Mouse (Mus musculus): ENCODE measurements at regions not wholly inside any gene's neighbourhood (a gene's known extent, or its start where the extent isn't known, plus 50 kb on each side); places are given as distances from the start of the nearest gene placed in this dataset.
"Not testable (repeated sequence)": the region's sequence is repeated elsewhere in the genome, so short reads cannot be mapped to it uniquely, and the experiment has no call there.

DNA sequence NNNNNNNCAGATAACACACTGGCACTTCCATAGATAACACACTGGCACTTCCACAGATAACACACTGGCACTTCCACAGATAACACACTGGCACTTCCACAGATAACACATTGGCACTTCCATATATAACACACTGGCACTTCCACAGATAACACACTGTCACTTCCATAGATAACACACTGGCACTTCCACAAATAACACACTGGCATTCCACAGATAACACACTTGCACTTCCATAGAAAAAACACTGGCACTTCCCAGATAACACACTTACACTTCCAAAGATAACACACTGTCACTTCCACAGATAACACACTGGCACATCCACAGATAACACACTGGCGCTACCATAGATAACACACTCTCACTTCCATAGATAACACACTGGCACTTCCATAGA is 105.7 kb upstream of the Afdn start:
- H3K36me3 ChIP-seq (replicated peaks); H3K4me1 ChIP-seq (replicated peaks); H3K9ac ChIP-seq; H3K4me2 ChIP-seq; H3K27me3 ChIP-seq; H3K9me3 ChIP-seq (replicated peaks); ATAC-seq (ENCODE audit: insufficient read depth); H3K27ac ChIP-seq (replicated peaks); H3K4me3 ChIP-seq (replicated peaks): not testable (repeated sequence)
- WGBS (ENCODE audit: insufficient replicate concordance), result 35% methylated on average over 1 of the region's 1 CpGs

DNA sequence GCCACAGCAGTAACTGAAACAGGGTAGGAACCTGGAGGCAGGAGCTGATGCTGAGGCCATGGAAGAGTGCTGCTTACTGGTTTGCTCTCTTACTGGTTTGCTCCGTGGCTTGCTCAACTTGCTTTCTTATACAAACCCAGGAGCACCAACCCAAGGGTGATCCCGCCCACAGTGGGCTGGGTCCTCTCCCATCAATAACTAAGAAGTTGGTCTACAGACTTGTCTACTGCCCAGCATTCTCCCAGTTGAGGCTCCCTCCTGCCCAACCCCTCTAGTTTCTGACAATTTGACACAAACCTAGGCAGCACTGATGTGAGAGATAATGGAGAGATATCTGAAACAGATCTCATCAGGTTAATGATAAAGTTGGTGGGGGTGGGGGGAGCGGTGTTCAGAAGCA is 104.3 kb upstream of the Afdn start:
- Histone ChIP-seq H3K4me1 (replicated peaks) (peaks cover 5% of the 10 kb centered on the region; the same call in 1 of the 2 replicates), H3K27ac (replicated peaks) (no peak overlapping the region), H3K9me3 (replicated peaks) (no peaks in the 10 kb centered on the region), H3K27me3 (no peaks in the 10 kb centered on the region), H3K9ac (no peak overlapping the region), H3K4me3 (replicated peaks) (no peak overlapping the region), H3K4me2 (peak overlapping the region; percentile 33), H3K36me3 (replicated peaks) (no peaks in the 10 kb centered on the region)
- 13% methylated on average over 3 of the region's 3 CpGs for WGBS (ENCODE audit: insufficient replicate concordance)
- ATAC-seq (ENCODE audit: insufficient read depth), result no peak

DNA sequence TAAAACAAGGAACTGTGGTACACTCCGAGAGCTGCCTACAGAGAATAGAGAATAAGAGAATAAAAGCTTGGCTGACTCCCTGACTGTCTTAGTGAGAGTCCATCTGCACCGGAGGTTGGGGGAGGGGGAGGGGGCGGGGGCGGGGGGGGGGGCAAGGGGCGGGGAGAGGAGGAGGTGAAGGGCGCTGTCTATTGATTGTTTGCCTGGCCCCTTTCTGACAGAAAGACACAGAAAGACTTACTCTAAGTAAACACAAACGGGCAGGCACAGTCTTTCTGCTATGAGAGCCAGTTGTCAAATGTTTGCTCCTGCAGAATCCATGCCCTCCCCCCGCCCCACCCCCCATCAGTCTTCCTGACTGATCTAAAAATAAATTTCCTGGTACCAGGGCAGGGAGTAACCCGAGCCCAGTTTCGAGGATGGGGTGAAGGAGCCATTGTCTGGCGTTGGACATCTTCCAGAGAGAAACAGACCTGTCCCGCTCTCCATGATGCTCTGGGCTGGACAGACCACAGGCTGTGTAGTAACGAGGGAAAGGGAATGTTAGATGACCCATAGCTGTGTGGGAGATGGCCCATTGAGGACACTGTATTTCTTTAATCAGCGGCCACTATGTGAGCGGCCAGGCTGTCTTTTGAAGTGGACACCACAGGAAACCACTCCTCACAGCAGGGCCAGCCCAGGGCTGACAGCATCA is 103.7 kb upstream of the Afdn start:
- Histone ChIP-seq H3K4me2 (peak overlapping the region; percentile 33), H3K27me3 (no peaks in the 10 kb centered on the region), H3K27ac (replicated peaks) (no peak overlapping the region), H3K9me3 (replicated peaks) (no peaks in the 10 kb centered on the region), H3K4me1 (replicated peaks) (peaks cover 10% of the 10 kb centered on the region), H3K9ac (no peak overlapping the region), H3K36me3 (replicated peaks) (no peaks in the 10 kb centered on the region), H3K4me3 (replicated peaks) (no peak overlapping the region)
- WGBS (ENCODE audit: insufficient replicate concordance), result 8% methylated on average over 11 of the region's 15 CpGs
- peak; percentile 56; the same call in 1 of the 2 replicates for ATAC-seq (ENCODE audit: insufficient read depth)

DNA sequence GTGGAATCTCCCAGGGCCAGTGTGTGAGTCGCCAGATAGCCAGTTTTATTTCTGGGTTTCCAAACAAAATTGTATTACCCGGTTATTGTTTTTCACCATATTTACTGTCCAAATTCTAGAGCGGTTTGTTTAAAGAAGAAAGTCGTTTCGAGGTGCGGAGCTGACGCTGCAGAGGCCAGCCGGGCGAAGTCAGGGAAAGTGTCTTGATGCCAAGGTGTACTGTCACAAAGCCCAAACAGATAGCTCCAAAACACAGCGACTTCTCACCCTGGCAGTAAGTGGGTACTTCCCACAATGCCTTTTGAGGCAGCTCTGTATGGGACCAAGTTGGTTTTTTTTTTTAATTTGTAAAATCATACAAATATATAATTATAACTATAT is 103.2 kb upstream of the Afdn start:
- ATAC-seq (ENCODE audit: insufficient read depth), result no peak
- Histone ChIP-seq H3K9me3 (replicated peaks) (no peaks in the 10 kb centered on the region), H3K27ac (replicated peaks) (no peak overlapping the region), H3K4me1 (replicated peaks) (peaks cover 10% of the 10 kb centered on the region), H3K4me2 (peak overlapping the region; percentile 33; the same call in 1 of the 2 replicates), H3K4me3 (replicated peaks) (no peak overlapping the region), H3K9ac (no peak overlapping the region), H3K27me3 (no peaks in the 10 kb centered on the region), H3K36me3 (replicated peaks) (no peaks in the 10 kb centered on the region)
- 48% methylated on average over 10 of the region's 10 CpGs for WGBS (ENCODE audit: insufficient replicate concordance)

DNA sequence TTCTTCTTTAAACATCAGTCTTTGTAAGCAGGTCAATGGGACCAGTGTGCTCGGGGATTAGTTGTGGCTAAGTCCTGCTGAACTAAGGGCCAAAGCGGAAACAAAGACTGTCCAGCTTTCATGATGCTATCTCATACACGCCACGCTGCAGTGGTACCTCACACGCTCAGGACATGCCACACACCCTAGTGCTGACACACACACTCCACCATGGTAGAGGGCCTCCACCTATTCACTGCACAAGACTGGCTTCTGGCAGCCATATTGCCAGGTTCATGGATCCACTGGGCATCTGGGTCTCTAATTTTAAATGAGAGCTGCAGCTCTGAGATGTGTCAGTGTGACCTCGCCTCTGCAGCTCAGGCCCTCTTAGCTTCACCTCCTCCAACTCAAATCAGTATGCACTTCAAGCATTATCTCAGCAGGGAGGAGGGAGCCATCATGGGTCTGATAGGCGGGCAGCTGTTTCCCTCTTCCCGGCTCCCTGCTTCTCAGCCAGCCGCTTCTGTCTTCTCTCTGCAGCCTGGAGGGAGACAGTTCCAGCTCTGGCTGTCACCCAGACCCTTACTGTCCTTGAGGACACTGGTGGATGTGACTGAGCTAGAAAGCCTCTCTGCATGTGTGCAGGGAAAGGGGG is 102.6 kb upstream of the Afdn start:
- Histone ChIP-seq H3K4me1 (replicated peaks) (peaks cover 10% of the 10 kb centered on the region), H3K9me3 (replicated peaks) (no peaks in the 10 kb centered on the region), H3K27me3 (no peaks in the 10 kb centered on the region), H3K36me3 (replicated peaks) (no peaks in the 10 kb centered on the region), H3K27ac (replicated peaks) (no peak overlapping the region), H3K9ac (no peak overlapping the region), H3K4me3 (replicated peaks) (no peak overlapping the region), H3K4me2 (no peak overlapping the region)
- ATAC-seq (ENCODE audit: insufficient read depth), result no peak
- 58% methylated on average over 9 of the region's 9 CpGs for WGBS (ENCODE audit: insufficient replicate concordance)

DNA sequence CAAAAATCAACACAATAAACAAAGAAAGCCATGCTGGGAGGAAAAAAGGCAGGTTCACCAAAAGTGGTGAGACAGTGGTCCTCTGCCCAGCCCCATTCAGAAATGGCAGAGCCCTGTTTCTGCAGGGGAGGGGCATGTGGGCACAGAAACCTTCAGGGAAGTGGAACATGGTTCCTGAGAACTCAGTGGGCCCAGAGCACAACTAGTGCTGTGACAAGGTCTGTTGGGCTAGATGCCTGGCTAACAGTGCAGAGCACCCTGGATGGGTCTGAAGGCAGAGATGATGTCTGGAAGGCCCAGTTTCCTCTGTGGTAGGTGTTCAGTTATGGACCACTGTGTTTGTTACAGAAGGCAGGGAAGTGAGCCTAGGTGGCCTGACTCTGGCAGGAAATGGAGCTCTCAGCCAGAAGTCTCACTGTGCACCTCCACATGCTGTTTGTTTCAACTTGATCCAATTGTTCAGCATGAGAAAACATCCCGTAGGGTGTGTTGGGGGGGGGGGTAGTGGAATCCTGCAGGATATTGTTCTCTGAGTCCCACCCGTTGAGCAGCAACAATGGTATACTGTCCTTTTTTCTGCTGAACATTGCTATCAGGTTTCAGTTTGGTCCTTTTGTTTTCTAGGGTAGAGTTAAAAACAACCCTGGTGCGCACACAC is 101.9 kb upstream of the Afdn start:
- Histone ChIP-seq H3K36me3 (replicated peaks) (no peaks in the 10 kb centered on the region), H3K27me3 (no peaks in the 10 kb centered on the region), H3K4me1 (replicated peaks) (peaks cover 16% of the 10 kb centered on the region), H3K4me3 (replicated peaks) (no peak overlapping the region), H3K9ac (no peak overlapping the region), H3K27ac (replicated peaks) (no peak overlapping the region), H3K9me3 (replicated peaks) (no peaks in the 10 kb centered on the region), H3K4me2 (no peak overlapping the region)
- WGBS (ENCODE audit: insufficient replicate concordance), result 50% methylated on average over 3 of the region's 3 CpGs
- ATAC-seq (ENCODE audit: insufficient read depth), result no peak

DNA sequence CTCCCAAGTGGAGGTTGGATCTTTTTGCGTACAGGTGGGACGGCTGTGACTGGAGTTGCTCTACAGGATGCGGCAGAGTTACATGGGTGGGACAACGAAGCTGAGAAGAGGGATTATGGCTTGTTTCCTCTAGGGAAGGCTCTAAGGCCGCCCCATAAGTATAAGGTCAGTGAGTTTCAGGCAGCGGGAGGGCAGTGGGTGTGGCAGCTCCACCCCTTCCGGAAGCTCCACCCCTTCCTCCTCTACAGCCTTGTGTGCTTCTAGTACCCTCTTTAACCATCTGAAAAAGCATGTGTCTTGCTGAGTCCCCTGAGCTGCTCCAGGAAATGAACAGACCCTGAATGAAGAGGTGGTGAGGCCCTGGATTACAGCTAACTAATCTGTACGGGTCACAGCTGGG is 101.2 kb upstream of the Afdn start:
- WGBS (ENCODE audit: insufficient replicate concordance), result 25% methylated on average over 8 of the region's 8 CpGs
- no peak overlapping the region for H3K9ac ChIP-seq
- no peaks in the 10 kb centered on the region for H3K9me3 ChIP-seq (replicated peaks)
- H3K4me1 ChIP-seq (replicated peaks), result peaks cover 16% of the 10 kb centered on the region
- no peak overlapping the region for H3K4me3 ChIP-seq (replicated peaks)
- no peaks in the 10 kb centered on the region for H3K36me3 ChIP-seq (replicated peaks)
- H3K27ac ChIP-seq (replicated peaks), result no peak overlapping the region
- H3K4me2 ChIP-seq, result no peak overlapping the region
- no peak for ATAC-seq (ENCODE audit: insufficient read depth)
- H3K27me3 ChIP-seq, result no peaks in the 10 kb centered on the region

DNA sequence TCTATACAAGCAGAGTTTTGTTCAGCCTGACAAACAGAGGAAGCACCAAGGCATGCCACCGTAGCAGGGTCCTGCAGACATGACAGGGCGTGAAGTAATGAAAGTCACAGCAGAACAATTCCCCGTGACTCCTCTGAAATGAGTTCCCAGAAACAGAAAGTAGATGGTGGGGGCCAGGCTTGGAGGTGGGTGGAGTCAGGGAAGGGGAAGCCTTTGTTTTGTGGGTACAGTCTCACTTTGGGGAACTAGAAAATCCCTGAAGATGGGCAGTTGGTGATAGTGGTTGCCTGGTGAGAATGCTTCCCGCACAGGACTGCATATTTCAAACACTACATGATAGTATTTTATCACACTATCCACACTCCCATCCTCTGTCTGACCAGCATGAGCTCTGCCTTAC is 100.4 kb upstream of the Afdn start:
- WGBS (ENCODE audit: insufficient replicate concordance), result 16% methylated on average over 4 of the region's 4 CpGs
- H3K4me1 ChIP-seq (replicated peaks), result peaks cover 16% of the 10 kb centered on the region
- H3K4me3 ChIP-seq (replicated peaks), result no peak overlapping the region

DNA sequence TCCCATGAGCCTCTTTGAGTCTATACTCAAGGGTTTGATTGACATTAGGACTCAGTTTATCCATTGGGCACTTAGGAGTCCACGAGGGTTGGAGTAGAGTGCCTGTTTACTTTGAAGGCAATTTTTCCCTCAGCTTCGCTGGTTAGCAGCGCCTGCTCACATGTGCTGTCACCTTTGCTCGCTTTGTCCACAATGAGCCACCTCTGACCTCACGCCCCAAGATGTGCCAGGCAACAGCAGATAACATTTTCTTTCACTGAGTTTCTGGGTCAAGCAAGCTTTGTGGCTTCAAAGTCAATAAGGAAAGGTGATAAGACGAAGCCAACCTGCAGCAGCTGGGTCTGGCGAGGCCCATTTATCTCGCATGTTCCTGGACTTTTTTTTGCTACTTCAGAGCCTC is 99.3 kb upstream of the Afdn start:
- no peaks in the 10 kb centered on the region for H3K36me3 ChIP-seq (replicated peaks)
- no peak overlapping the region for H3K9ac ChIP-seq
- H3K9me3 ChIP-seq (replicated peaks), result no peaks in the 10 kb centered on the region
- peaks cover 16% of the 10 kb centered on the region for H3K4me1 ChIP-seq (replicated peaks)
- 33% methylated on average over 8 of the region's 8 CpGs for WGBS (ENCODE audit: insufficient replicate concordance)
- no peaks in the 10 kb centered on the region for H3K27me3 ChIP-seq
- ATAC-seq (ENCODE audit: insufficient read depth), result peak; percentile 29; the same call in 1 of the 2 replicates
- H3K4me3 ChIP-seq (replicated peaks), result no peak overlapping the region
- no peak overlapping the region for H3K27ac ChIP-seq (replicated peaks)
- H3K4me2 ChIP-seq, result no peak overlapping the region

More for the DNA sequence above, 100.4 kb upstream of the Afdn start:
- no peak overlapping the region for H3K9ac ChIP-seq
- no peak for ATAC-seq (ENCODE audit: insufficient read depth)
- H3K27ac ChIP-seq (replicated peaks), result no peak overlapping the region
- H3K27me3 ChIP-seq, result no peaks in the 10 kb centered on the region
- no peaks in the 10 kb centered on the region for H3K9me3 ChIP-seq (replicated peaks)
- H3K4me2 ChIP-seq, result no peak overlapping the region
- no peaks in the 10 kb centered on the region for H3K36me3 ChIP-seq (replicated peaks)

DNA sequence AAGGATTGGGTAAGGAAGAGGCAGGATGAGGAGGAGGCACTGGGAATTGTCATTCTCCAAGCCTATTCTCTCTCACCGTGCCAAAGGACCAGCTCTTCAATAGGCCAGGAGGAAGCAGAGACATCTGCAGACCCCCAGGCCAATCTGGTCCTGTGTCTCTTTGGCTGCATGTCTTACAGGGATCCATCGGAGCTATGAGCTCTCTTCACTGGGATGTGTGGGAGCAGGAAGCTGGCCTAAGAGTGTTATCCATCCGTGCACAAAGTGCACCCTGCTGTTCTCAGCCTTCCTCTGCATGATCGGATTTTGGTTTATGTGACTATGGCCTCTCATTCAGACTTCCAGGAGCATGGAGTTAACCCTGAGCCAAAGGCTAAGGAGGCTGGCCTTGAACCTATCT is 98.2 kb upstream of the Afdn start:
- Histone ChIP-seq H3K27ac (replicated peaks) (no peak overlapping the region), H3K27me3 (no peaks in the 10 kb centered on the region), H3K9me3 (replicated peaks) (no peaks in the 10 kb centered on the region), H3K36me3 (replicated peaks) (no peaks in the 10 kb centered on the region), H3K9ac (no peak overlapping the region), H3K4me3 (replicated peaks) (no peak overlapping the region), H3K4me2 (no peak overlapping the region), H3K4me1 (replicated peaks) (peaks cover 16% of the 10 kb centered on the region)
- ATAC-seq (ENCODE audit: insufficient read depth), result no peak
- 52% methylated on average over 4 of the region's 4 CpGs for WGBS (ENCODE audit: insufficient replicate concordance)

Measured in liver, embryonic 15.5 days (tissue).